Mouse (Mus musculus): Measurements from ENCODE around the gene Metap1d. TPM values are rescaled to one million over a fixed set of nuclear protein-coding genes. Genes with fewer than 3 reads are reported as not detected.

The Metap1d gene
- polyA plus RNA-seq, 1 experiment from 2014 or later: 36.1 TPM

DNA sequence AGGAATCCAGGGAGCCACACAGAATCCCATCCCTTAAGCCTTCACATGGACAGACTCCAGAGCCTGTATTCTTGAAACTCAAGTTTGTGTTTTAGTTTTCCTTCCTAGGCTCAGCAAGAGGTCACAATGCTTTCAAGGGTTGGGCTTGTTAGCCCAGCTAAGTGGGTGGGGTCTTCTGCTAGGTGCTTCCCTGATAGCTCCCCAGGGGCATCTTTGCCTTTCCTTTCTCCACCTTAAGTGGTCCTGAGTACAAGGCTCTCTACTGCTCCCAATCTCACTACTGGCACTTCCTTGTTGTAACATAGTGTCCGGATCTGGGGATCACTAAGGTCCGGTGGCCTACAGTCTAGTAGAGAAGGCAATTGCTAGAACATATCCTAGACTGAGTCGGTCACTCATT lies 97.3 kb downstream of the Metap1d start:
- Histone ChIP-seq H3K4me2 (ENCODE audit: low read depth) (no peak overlapping the region), H3K27me3 (ENCODE audit: control insufficient read depth, insufficient read depth, low read length) (peaks cover 62% of the 10 kb centered on the region), H3K27ac (ENCODE audit: low read depth, low read length) (no peak overlapping the region), H3K36me3 (ENCODE audit: control insufficient read depth, insufficient read depth, low read length) (no peaks in the 10 kb centered on the region), H3K9me3 (ENCODE audit: control insufficient read depth, low read length) (no peaks in the 10 kb centered on the region), H3K9ac (ENCODE audit: low read length) (no peak overlapping the region), H3K4me1 (ENCODE audit: control insufficient read depth, insufficient read depth, low read length) (peaks cover 7% of the 10 kb centered on the region), H3K4me3 (ENCODE audit: low read depth, low read length) (no peak overlapping the region)
- ATAC-seq (ENCODE audit: insufficient read depth, low FRiP score, low TSS enrichment) (no peak), DNase-seq (ENCODE audit: low spot score) (no peak)
- WGBS: 15% methylated on average over 3 of the region's 3 CpGs

GRCm38 (mm10) chr2:71551704-71552103 lies 98.6 kb downstream of the Metap1d start:
- no peak for ATAC-seq (ENCODE audit: insufficient read depth, low FRiP score, low TSS enrichment)
- Histone ChIP-seq H3K27ac (ENCODE audit: low read depth, low read length) (no peak overlapping the region), H3K27me3 (ENCODE audit: control insufficient read depth, insufficient read depth, low read length) (peaks cover 49% of the 10 kb centered on the region), H3K36me3 (ENCODE audit: control insufficient read depth, insufficient read depth, low read length) (no peaks in the 10 kb centered on the region), H3K9me3 (ENCODE audit: control insufficient read depth, low read length) (no peaks in the 10 kb centered on the region), H3K4me2 (ENCODE audit: low read depth) (no peak overlapping the region), H3K9ac (ENCODE audit: low read length) (no peak overlapping the region), H3K4me3 (ENCODE audit: low read depth, low read length) (no peak overlapping the region), H3K4me1 (ENCODE audit: control insufficient read depth, insufficient read depth, low read length) (no peaks in the 10 kb centered on the region)
- under 1% methylated on average over 18 of the region's 18 CpGs for WGBS
- no peak for DNase-seq (ENCODE audit: low spot score)

DNA sequence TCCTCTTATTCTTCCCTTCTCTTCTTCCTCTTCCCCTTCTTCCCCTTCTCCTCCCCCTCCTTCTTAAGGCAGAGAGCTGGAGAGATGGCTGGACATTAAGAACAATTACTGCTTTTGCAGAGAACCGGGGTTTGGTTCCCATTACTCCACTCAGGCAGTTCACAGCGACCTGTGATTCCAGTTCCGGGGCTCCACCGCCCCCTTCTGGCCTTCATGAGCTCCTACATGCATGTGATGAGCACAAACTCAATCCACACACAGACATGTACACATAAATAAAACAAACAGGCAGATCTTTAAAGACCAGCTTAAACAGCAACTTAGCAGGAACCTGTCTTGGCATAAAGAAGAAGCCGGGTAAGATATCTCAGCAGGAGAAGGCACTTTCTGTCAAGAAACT lies 103.0 kb downstream of the Metap1d start:
- WGBS: 59% methylated on average over 5 of the region's 5 CpGs
- Histone ChIP-seq H3K4me1 (ENCODE audit: control insufficient read depth, insufficient read depth, low read length) (no peaks in the 10 kb centered on the region), H3K27ac (ENCODE audit: low read depth, low read length) (no peak overlapping the region), H3K36me3 (ENCODE audit: control insufficient read depth, insufficient read depth, low read length) (no peaks in the 10 kb centered on the region), H3K9ac (ENCODE audit: low read length) (no peak overlapping the region), H3K9me3 (ENCODE audit: control insufficient read depth, low read length) (no peaks in the 10 kb centered on the region), H3K4me2 (ENCODE audit: low read depth) (no peak overlapping the region), H3K27me3 (ENCODE audit: control insufficient read depth, insufficient read depth, low read length) (peaks cover 25% of the 10 kb centered on the region), H3K4me3 (ENCODE audit: low read depth, low read length) (no peak overlapping the region)
- ATAC-seq (ENCODE audit: insufficient read depth, low FRiP score, low TSS enrichment) (no peak), DNase-seq (ENCODE audit: low spot score) (no peak)

DNA sequence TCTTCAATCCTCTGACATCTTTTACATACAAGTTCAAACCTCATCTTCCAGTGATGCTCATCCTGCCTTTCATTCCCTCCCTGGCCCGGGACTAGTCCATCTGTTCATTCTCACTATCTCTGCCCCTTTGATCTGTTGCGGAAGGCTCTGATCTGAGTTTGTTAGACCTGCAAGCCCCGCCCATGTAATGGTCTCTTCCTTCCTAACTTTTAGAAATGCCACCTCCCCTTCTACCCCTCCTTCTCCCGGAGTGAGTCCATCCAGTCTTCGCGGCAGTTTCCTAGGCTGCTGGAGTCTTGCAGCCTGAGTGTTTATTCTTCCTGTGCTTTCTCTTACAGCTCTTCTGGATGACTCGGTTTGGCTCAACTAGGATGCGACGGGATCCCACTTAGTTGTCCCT lies 113.4 kb downstream of the Metap1d start:
- H3K27ac ChIP-seq (ENCODE audit: low read depth, low read length): no peak overlapping the region
- 79% methylated on average over 9 of the region's 9 CpGs for WGBS
- DNase-seq (ENCODE audit: low spot score) (no peak), ATAC-seq (ENCODE audit: insufficient read depth, low FRiP score, low TSS enrichment) (no peak)
- H3K27me3 ChIP-seq (ENCODE audit: control insufficient read depth, insufficient read depth, low read length): no peaks in the 10 kb centered on the region
- no peaks in the 10 kb centered on the region for H3K4me1 ChIP-seq (ENCODE audit: control insufficient read depth, insufficient read depth, low read length)
- no peak overlapping the region for H3K4me3 ChIP-seq (ENCODE audit: low read depth, low read length)
- H3K4me2 ChIP-seq (ENCODE audit: low read depth): no peak overlapping the region
- no peaks in the 10 kb centered on the region for H3K36me3 ChIP-seq (ENCODE audit: control insufficient read depth, insufficient read depth, low read length)
- no peak overlapping the region for H3K9ac ChIP-seq (ENCODE audit: low read length)
- H3K9me3 ChIP-seq (ENCODE audit: control insufficient read depth, low read length): no peaks in the 10 kb centered on the region

DNA sequence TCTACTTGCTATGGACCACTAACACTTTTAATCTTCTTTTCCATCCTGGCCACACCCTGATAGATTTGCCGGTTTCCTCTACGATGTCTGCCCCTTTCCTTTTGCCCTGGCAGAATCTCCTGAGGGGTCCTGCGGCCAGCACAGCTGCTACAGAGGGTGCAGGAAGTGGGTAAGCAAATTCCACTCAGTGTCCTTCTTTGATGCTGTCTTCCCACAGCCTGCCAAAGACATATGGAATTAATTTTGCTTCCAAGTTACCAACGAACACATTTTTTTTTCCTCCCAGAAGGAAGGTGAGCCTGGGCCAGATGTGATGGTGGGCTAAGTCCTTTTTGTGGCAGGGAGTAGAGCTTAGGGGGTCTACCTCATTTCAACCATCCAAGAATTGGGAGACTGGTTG lies 120.7 kb downstream of the Metap1d start:
- Histone ChIP-seq H3K27ac (ENCODE audit: low read depth, low read length) (no peak overlapping the region), H3K4me1 (ENCODE audit: control insufficient read depth, insufficient read depth, low read length) (no peaks in the 10 kb centered on the region), H3K4me3 (ENCODE audit: low read depth, low read length) (no peak overlapping the region), H3K9ac (ENCODE audit: low read length) (no peak overlapping the region), H3K4me2 (ENCODE audit: low read depth) (no peak overlapping the region), H3K9me3 (ENCODE audit: control insufficient read depth, low read length) (no peaks in the 10 kb centered on the region), H3K36me3 (ENCODE audit: control insufficient read depth, insufficient read depth, low read length) (no peaks in the 10 kb centered on the region), H3K27me3 (ENCODE audit: control insufficient read depth, insufficient read depth, low read length) (no peaks in the 10 kb centered on the region)
- ATAC-seq (ENCODE audit: insufficient read depth, low FRiP score, low TSS enrichment): no peak
- no peak for DNase-seq (ENCODE audit: low spot score)
- WGBS: 64% methylated on average over 4 of the region's 4 CpGs

Other genes with a start within 250 kb of the Metap1d start
- gene Dync1i2, start 241.6 kb upstream of the Metap1d start, polyA plus RNA-seq (2014; fragmentation: Nextera tagmentation; extraction: Ambion mirVana): 187 and 205 TPM in 2 replicates
- gene Slc25a12, start 85.5 kb upstream of the Metap1d start, polyA plus RNA-seq (2014; fragmentation: Nextera tagmentation; extraction: Ambion mirVana): 34.9 and 40.4 TPM in 2 replicates
- gene Hat1, start 64.3 kb upstream of the Metap1d start, polyA plus RNA-seq (2014; fragmentation: Nextera tagmentation; extraction: Ambion mirVana): 135 and 138 TPM in 2 replicates
- gene Dlx1, start 74.8 kb downstream of the Metap1d start, polyA plus RNA-seq (2014; fragmentation: Nextera tagmentation; extraction: Ambion mirVana): 1.2 and 2.5 TPM in 2 replicates
- 2.2 TPM in 2 replicates for gene Dlx2, start 93.5 kb downstream of the Metap1d start, polyA plus RNA-seq (2014; fragmentation: Nextera tagmentation; extraction: Ambion mirVana)